In genomic region chr17:48093286-48093817, GRCm38 (mm10) we compare ENCODE assay signal across 19 mouse cellular contexts. TPM values are rescaled to one million over a fixed set of nuclear protein-coding genes. Genes with fewer than 3 reads are reported as not detected.
A peak's percentile ranks its signal among the peaks of the same experiment; 100 is the strongest.
DNase-seq lines count a peak whose midpoint lies in the region; ATAC-seq and TF ChIP-seq lines count a peak whose summit lies in the region.
"Had no signal": no experiment of that assay in that cellular context is flagged by ENCODE, and none has a peak within 500 bp of the region (broad histone marks: within the 10 kb centered on the region; RNA-seq: fewer than 3 reads in every experiment).

No protein-coding gene starts in this region.

- no peak overlapping the region for H3K4me3 ChIP-seq in hindbrain, postnatal 0 days (ENCODE audit: low read length)
- no peak overlapping the region for H3K4me3 ChIP-seq in hindbrain, embryonic 12.5 days
- no peak overlapping the region for H3K4me3 ChIP-seq in midbrain, postnatal 0 days (ENCODE audit: low read depth, low read length)
- no peak overlapping the region for H3K4me3 ChIP-seq in midbrain, embryonic 11.5 days (ENCODE audit: low read depth, low read length)
- no peak overlapping the region for H3K4me3 ChIP-seq in limb, embryonic 13.5 days
- H3K4me3 ChIP-seq: heart, embryonic 10.5 days; hindbrain, embryonic 10.5 days; midbrain, embryonic 12.5 days had no signal

- DNase-seq in hindbrain, postnatal 0 days (ENCODE audit: low spot score), result no peak
- DNase-seq in midbrain, postnatal 0 days (ENCODE audit: low spot score), result no peak
- no peak for DNase-seq in midbrain, embryonic 11.5 days (ENCODE audit: low spot score, missing footprints)
- DNase-seq in ES-CJ7 (ENCODE audit: low read depth, low spot score), result peak; percentile 52
- DNase-seq in urinary bladder, postnatal 4 days (ENCODE audit: low spot score in 2 of 2), result no peak
- DNase-seq in layer of hippocampus, adult 11-12 months (ENCODE audit: low spot score), result no peak
- DNase-seq: cerebellum, adult 18-20 months; embryo, embryonic 11 days; kidney, adult 18-20 months; left cerebral cortex, postnatal 4 days; lung, postnatal 10 days had no signal

- TF ChIP-seq CTCF in hindbrain, postnatal 0 days (IDR thresholded peaks at IDR 0.05; ENCODE audit: low read depth), result peak; percentile 24; the same call in 1 of the 2 replicates
- TF ChIP-seq CTCF in midbrain, postnatal 0 days (IDR thresholded peaks at IDR 0.05), result peak; percentile 36

- H3K9ac ChIP-seq in hindbrain, postnatal 0 days (replicated peaks; ENCODE audit: low read length), result no peak overlapping the region
- H3K9ac ChIP-seq in hindbrain, embryonic 12.5 days, result no peak overlapping the region
- H3K9ac ChIP-seq in midbrain, postnatal 0 days (replicated peaks; ENCODE audit: low read length, poor library complexity, severe bottlenecking), result no peak overlapping the region
- no peak overlapping the region for H3K9ac ChIP-seq in midbrain, embryonic 11.5 days (ENCODE audit: low read length)
- no peak overlapping the region for H3K9ac ChIP-seq in limb, embryonic 13.5 days
- H3K9ac ChIP-seq: midbrain, embryonic 12.5 days had no signal

- no peak overlapping the region for H3K4me2 ChIP-seq in hindbrain, postnatal 0 days (ENCODE audit: low read depth, low read length)
- no peak overlapping the region for H3K4me2 ChIP-seq in hindbrain, embryonic 12.5 days (replicated peaks)
- H3K4me2 ChIP-seq in midbrain, postnatal 0 days (ENCODE audit: low read depth, low read length, poor library complexity, severe bottlenecking), result no peak overlapping the region
- no peak overlapping the region for H3K4me2 ChIP-seq in midbrain, embryonic 11.5 days
- no peak overlapping the region for H3K4me2 ChIP-seq in limb, embryonic 13.5 days (replicated peaks)
- H3K4me2 ChIP-seq: midbrain, embryonic 12.5 days had no signal

- peaks cover 25% of the 10 kb centered on the region for H3K27me3 ChIP-seq in hindbrain, postnatal 0 days (ENCODE audit: insufficient read depth, low read length)
- H3K27me3 ChIP-seq in hindbrain, embryonic 12.5 days, result peaks cover 53% of the 10 kb centered on the region
- peaks cover 30% of the 10 kb centered on the region for H3K27me3 ChIP-seq in midbrain, postnatal 0 days (ENCODE audit: insufficient read depth, low read length)
- H3K27me3 ChIP-seq in midbrain, embryonic 11.5 days (ENCODE audit: control insufficient read depth, insufficient read depth, low read length), result peaks cover 45% of the 10 kb centered on the region
- peaks cover 39% of the 10 kb centered on the region for H3K27me3 ChIP-seq in limb, embryonic 13.5 days

- 76% methylated on average over 5 of the region's 5 CpGs for WGBS in hindbrain, postnatal 0 days
- 79% methylated on average over 5 of the region's 5 CpGs for WGBS in hindbrain, embryonic 12.5 days
- 75% methylated on average over 5 of the region's 5 CpGs for WGBS in midbrain, postnatal 0 days
- 75% methylated on average over 5 of the region's 5 CpGs for WGBS in midbrain, embryonic 11.5 days
- 64% methylated on average over 5 of the region's 5 CpGs for WGBS in limb, embryonic 13.5 days

- no peak overlapping the region for H3K27ac ChIP-seq in hindbrain, postnatal 0 days
- no peak overlapping the region for H3K27ac ChIP-seq in hindbrain, embryonic 12.5 days
- H3K27ac ChIP-seq in midbrain, postnatal 0 days (ENCODE audit: low read depth, low read length), result no peak overlapping the region
- H3K27ac ChIP-seq in midbrain, embryonic 11.5 days (ENCODE audit: low read depth, low read length), result no peak overlapping the region
- peak overlapping the region; percentile 58; the same call in 1 of the 2 replicates for H3K27ac ChIP-seq in limb, embryonic 13.5 days
- H3K27ac ChIP-seq: heart, embryonic 10.5 days; hindbrain, embryonic 10.5 days; midbrain, embryonic 12.5 days had no signal

- H3K4me1 ChIP-seq in hindbrain, postnatal 0 days (ENCODE audit: insufficient read depth, low read length), result peaks cover 7% of the 10 kb centered on the region; the same call in 1 of the 2 replicates
- peaks cover 40% of the 10 kb centered on the region for H3K4me1 ChIP-seq in hindbrain, embryonic 12.5 days
- peaks cover 4% of the 10 kb centered on the region; the same call in 1 of the 2 replicates for H3K4me1 ChIP-seq in midbrain, postnatal 0 days (ENCODE audit: insufficient read depth, low read length)
- H3K4me1 ChIP-seq in midbrain, embryonic 11.5 days (ENCODE audit: control insufficient read depth, insufficient read depth, low read length), result peaks cover 23% of the 10 kb centered on the region
- H3K4me1 ChIP-seq in limb, embryonic 13.5 days, result peaks cover 50% of the 10 kb centered on the region

- ATAC-seq in hindbrain, postnatal 0 days, result no peak
- no peak for ATAC-seq in hindbrain, embryonic 12.5 days (ENCODE audit: low FRiP score)
- no peak for ATAC-seq in midbrain, postnatal 0 days (ENCODE audit: low FRiP score)
- no peak for ATAC-seq in midbrain, embryonic 11.5 days (ENCODE audit: low FRiP score)
- no peak for ATAC-seq in limb, embryonic 13.5 days (ENCODE audit: low FRiP score, low read depth)

- no peaks in the 10 kb centered on the region for H3K36me3 ChIP-seq in hindbrain, postnatal 0 days (ENCODE audit: insufficient read depth, low read length)
- no peaks in the 10 kb centered on the region for H3K36me3 ChIP-seq in hindbrain, embryonic 12.5 days
- H3K36me3 ChIP-seq in midbrain, postnatal 0 days (ENCODE audit: insufficient read depth, low read length), result no peaks in the 10 kb centered on the region
- no peaks in the 10 kb centered on the region for H3K36me3 ChIP-seq in midbrain, embryonic 11.5 days (ENCODE audit: control insufficient read depth, insufficient read depth, low read length)
- no peaks in the 10 kb centered on the region for H3K36me3 ChIP-seq in limb, embryonic 13.5 days
- H3K36me3 ChIP-seq: heart, embryonic 10.5 days; hindbrain, embryonic 10.5 days; midbrain, embryonic 12.5 days had no signal

- no peaks in the 10 kb centered on the region for H3K9me3 ChIP-seq in hindbrain, postnatal 0 days (ENCODE audit: low read length)
- H3K9me3 ChIP-seq in hindbrain, embryonic 12.5 days (replicated peaks), result 0 out of 2 replicates have a peak, but pooled peaks cover 4% of the 10 kb centered on the region
- H3K9me3 ChIP-seq in midbrain, postnatal 0 days (ENCODE audit: low read length), result no peaks in the 10 kb centered on the region
- peaks cover 4% of the 10 kb centered on the region; the same call in 1 of the 2 replicates for H3K9me3 ChIP-seq in midbrain, embryonic 11.5 days (ENCODE audit: control insufficient read depth, low read length)
- H3K9me3 ChIP-seq in limb, embryonic 13.5 days, result 0 out of 2 replicates have a peak, but pooled peaks cover 3% of the 10 kb centered on the region
- H3K9me3 ChIP-seq: heart, embryonic 10.5 days had no signal

RNA-seq across cellular contexts. Expression of gene 1700067P10Rik, which starts 4.2 kb away (rescaled TPM):
- not detected in 2 replicates for total RNA-seq in hindbrain, postnatal 0 days (2014; rRNA removed)
- 0.16 TPM in 1 of 2 replicates, not detected in the other for polyA plus RNA-seq in hindbrain, postnatal 0 days (2015; fragmentation: Nextera tagmentation; extraction: Ambion mirVana)
- polyA plus RNA-seq in hindbrain, embryonic 12.5 days (2016; fragmentation: Nextera tagmentation; extraction: Ambion mirVana), result 0.26 TPM in 1 of 2 replicates, not detected in the other
- total RNA-seq in midbrain, postnatal 0 days (2014; rRNA removed), result not detected in 2 replicates
- not detected in 2 replicates for polyA plus RNA-seq in midbrain, postnatal 0 days (2015; fragmentation: Nextera tagmentation; extraction: Ambion mirVana)
- polyA plus RNA-seq in midbrain, embryonic 11.5 days (2014; fragmentation: Nextera tagmentation; extraction: Ambion mirVana), result not detected in 2 replicates
- polyA plus RNA-seq in limb, embryonic 13.5 days (2015; fragmentation: Nextera tagmentation; extraction: Ambion mirVana), result not detected in 2 replicates
- total RNA-seq: adrenal gland, postnatal 4 days; left cerebral cortex, postnatal 4 days had no signal
- polyA plus RNA-seq: heart, embryonic 10.5 days; midbrain, embryonic 12.5 days; neural tube, embryonic 11.5 days; spleen, adult 2 months had no signal

RNA-seq across cellular contexts. Expression of gene 9830107B12Rik, which starts 52.7 kb away (rescaled TPM):
- not detected in 2 replicates for total RNA-seq in hindbrain, postnatal 0 days (2014; rRNA removed)
- polyA plus RNA-seq in hindbrain, postnatal 0 days (2015; fragmentation: Nextera tagmentation; extraction: Ambion mirVana), result not detected in 2 replicates
- 0.10 TPM in 1 of 2 replicates, not detected in the other for polyA plus RNA-seq in hindbrain, embryonic 12.5 days (2016; fragmentation: Nextera tagmentation; extraction: Ambion mirVana)
- not detected in 2 replicates for total RNA-seq in midbrain, postnatal 0 days (2014; rRNA removed)
- not detected in 2 replicates for polyA plus RNA-seq in midbrain, postnatal 0 days (2015; fragmentation: Nextera tagmentation; extraction: Ambion mirVana)
- not detected in 2 replicates for polyA plus RNA-seq in midbrain, embryonic 11.5 days (2014; fragmentation: Nextera tagmentation; extraction: Ambion mirVana)
- polyA plus RNA-seq in limb, embryonic 13.5 days (2015; fragmentation: Nextera tagmentation; extraction: Ambion mirVana), result not detected in 2 replicates
- total RNA-seq: left cerebral cortex, postnatal 4 days had no signal
- polyA plus RNA-seq: heart, embryonic 10.5 days; hindbrain, embryonic 10.5 days; neural tube, embryonic 11.5 days had no signal

RNA-seq across cellular contexts. Expression of gene 1700122O11Rik, which starts 55.3 kb away (rescaled TPM):
- not detected in 2 replicates for total RNA-seq in hindbrain, postnatal 0 days (2014; rRNA removed)
- not detected in 2 replicates for polyA plus RNA-seq in hindbrain, postnatal 0 days (2015; fragmentation: Nextera tagmentation; extraction: Ambion mirVana)
- not detected in 2 replicates for polyA plus RNA-seq in hindbrain, embryonic 12.5 days (2016; fragmentation: Nextera tagmentation; extraction: Ambion mirVana)
- not detected in 2 replicates for total RNA-seq in midbrain, postnatal 0 days (2014; rRNA removed)
- polyA plus RNA-seq in midbrain, postnatal 0 days (2015; fragmentation: Nextera tagmentation; extraction: Ambion mirVana), result not detected in 2 replicates
- not detected in 2 replicates for polyA plus RNA-seq in midbrain, embryonic 11.5 days (2014; fragmentation: Nextera tagmentation; extraction: Ambion mirVana)
- not detected in 2 replicates for polyA plus RNA-seq in limb, embryonic 13.5 days (2015; fragmentation: Nextera tagmentation; extraction: Ambion mirVana)
- total RNA-seq: left cerebral cortex, postnatal 4 days had no signal
- polyA plus RNA-seq: heart, embryonic 10.5 days; hindbrain, embryonic 10.5 days; midbrain, embryonic 12.5 days; neural tube, embryonic 11.5 days; spleen, adult 2 months had no signal
